Mouse (Mus musculus): ENCODE results near the gene Cx3cl1. TPM values are rescaled to one million over a fixed set of nuclear protein-coding genes. Genes with fewer than 3 reads are reported as not detected.
A peak's percentile ranks its signal among the peaks of the same experiment; 100 is the strongest.

Cx3cl1 gene
- 100 to 1,000 TPM; 396 to 397 TPM for total RNA-seq (2021)
- long read RNA-seq, experiment 1, transcript Cx3cl1-201 (3 exons, 3,315 nt) = major isoform, 415 of 631 reads
- long read RNA-seq, experiment 1, partial matches to known transcripts = 1 of 631 reads
- long read RNA-seq, experiment 1, other reads (novel, unspliced or antisense) = 212 of 631 reads
- long read RNA-seq, experiment 2, transcript Cx3cl1-201 (3 exons, 3,315 nt) = major isoform, 553 of 853 reads
- long read RNA-seq, experiment 2, partial matches to known transcripts = 1 of 853 reads
- long read RNA-seq, experiment 2, other reads (novel, unspliced or antisense) = 295 of 853 reads

DNA sequence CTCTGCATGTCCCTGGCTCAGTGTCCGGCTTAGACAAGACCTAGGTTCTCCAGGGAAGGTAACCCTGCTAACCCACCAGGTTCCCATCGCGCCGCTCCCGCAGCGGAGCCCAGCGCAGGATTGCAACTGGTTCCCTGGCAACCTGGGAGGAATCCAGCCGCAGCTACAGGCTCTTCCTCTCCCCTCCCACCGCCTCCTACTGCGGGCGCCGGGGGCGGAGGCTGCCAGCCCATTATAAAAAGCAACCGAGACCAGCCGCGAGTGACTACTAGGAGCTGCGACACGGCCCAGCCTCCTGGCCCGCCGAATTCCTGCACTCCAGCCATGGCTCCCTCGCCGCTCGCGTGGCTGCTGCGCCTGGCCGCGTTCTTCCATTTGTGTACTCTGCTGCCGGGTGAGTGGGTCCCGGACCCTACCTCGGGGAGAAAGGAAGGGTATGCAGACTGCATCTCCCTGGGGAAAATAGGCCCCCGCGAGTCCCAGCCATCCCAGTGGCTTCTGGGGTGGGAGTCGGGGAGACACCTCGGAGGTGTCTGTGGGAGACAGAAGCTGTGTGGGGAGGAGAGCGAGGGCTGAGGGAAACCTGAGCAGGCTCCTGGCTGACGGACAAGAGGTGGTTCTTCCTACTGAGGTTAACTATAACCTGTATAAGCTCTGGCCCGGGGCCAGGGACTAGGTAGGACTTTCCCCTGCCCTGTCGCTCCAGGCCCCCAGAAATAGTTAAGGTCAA is at the start of gene Cx3cl1:
TSS of gene Cx3cl1 (plus strand) at position 69 of the 730 bp plus-strand sequence.
- Histone ChIP-seq H3K4me3 (peak within 1 kb of the TSS; percentile 74), H3K27ac (peak within 1 kb of the TSS; percentile 99)
- peak; percentile 85 to 91 for DNase-seq (ENCODE audit: low spot score in 2 of 2)
- no peak for TF ChIP-seq CTCF (conservative IDR thresholded peaks at IDR 0.05)

DNA sequence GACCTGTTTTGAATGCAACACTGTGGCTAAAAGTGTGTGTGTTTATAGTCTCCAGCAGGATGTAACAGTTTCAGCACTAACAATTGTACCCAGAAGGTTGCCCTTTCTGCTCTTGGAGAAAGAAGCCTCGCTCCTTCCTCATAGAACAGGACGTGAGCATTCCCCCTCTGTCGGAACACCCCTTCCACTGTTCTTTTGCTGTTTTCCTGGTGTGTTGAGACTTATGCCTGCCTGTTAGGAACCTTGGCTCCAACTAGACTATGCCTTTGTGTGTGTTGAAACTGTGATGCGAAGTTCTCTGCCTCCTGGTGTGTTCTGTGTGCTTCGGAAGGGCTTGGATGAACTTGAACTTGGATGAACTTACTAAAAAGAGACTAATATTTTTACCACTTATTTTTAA is 45.8 kb upstream of the Cx3cl1 start:
- no peak for DNase-seq (ENCODE audit: low spot score in 2 of 2)
- Histone ChIP-seq H3K4me3 (no peak overlapping the region), H3K27ac (no peak overlapping the region)
- TF ChIP-seq CTCF (conservative IDR thresholded peaks at IDR 0.05) = no peak

DNA sequence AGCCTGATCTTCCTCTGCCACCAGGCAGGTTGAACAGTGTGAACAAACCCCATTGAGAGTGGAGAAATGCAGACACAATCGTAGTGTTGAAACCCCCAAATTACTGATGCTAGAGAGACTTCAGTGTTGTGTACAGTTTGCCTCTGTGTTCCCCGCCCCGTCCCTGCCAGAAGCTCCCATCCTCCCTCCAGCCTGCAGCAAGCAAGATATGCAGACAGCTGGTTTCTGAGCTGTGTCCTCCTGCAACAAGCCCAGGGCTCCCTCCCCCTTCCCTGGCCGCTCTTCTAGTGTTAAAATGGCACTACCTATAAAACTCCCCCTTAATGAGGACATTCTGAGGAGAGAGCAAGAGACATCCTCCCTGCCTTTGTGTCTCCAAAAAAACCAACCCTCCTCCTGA is 42.5 kb upstream of the Cx3cl1 start:
- DNase-seq (ENCODE audit: low spot score in 2 of 2) = no peak

DNA sequence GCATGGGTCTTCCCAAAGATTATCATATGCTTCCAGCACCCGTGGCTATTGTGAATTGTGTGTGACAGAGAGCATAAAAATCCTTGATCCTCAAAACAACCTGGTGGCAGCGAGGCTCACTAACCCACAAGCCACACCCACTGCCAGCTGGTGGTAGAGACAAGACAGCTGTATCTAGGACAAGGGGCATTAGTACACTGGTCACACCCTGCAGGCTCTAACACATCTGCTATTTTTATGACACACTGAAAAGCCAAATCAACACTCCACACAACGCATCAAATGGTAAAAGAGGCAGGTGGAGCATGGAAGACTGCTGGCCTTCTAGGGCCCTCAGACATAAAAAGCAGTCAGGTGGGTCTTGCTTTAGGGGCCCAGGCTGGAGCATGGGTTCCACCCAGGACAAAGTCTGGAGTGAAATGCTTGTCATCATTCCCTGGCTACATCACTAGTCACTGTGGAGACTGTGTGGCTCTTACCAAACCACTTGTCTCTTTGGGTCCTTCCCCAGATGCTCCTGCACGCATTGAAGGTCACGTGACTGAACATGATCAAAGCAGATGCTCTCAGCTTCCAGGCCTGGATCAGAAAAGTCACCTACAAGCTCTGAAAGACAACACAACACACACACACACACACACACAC is 37.9 kb upstream of the Cx3cl1 start:
- DNase-seq (ENCODE audit: low spot score in 2 of 2) = no peak
- no peak for TF ChIP-seq CTCF (conservative IDR thresholded peaks at IDR 0.05)
- H3K4me3 ChIP-seq = no peak overlapping the region
- no peak overlapping the region for H3K27ac ChIP-seq

More for the DNA sequence above, 42.5 kb upstream of the Cx3cl1 start:
- no peak overlapping the region for H3K27ac ChIP-seq
- no peak overlapping the region for H3K4me3 ChIP-seq
- TF ChIP-seq CTCF (conservative IDR thresholded peaks at IDR 0.05) = no peak

DNA sequence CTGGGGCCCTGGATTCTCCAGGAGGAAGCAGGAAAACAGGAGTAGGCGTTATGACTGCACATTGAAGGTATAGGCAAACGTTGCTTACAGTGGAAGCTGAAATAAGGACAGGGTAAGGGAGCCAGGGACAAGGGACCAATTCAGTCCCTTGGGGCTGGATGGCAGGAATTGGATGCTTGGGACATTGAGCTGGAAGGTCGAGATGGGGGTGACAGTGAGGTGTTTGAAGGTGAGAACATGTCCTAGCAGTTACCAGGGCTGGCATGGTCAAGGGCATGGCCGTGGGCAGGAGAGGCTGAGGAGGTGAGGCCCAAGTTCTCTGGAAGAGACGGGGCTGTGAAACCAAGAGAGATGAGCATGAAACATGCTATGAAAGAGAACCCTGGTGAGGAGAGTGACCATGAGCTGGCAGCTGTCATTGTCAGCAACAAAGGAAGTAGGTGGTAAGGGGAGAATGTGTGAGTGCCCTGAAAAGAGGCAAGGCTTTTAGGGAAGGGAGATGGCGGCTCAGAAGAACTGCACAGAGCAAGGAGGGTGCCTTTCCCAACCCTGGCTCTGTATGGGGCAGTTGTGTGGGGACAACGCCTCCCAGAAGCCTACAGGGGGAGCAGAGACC is 37.0 kb upstream of the Cx3cl1 start:
- no peak for DNase-seq (ENCODE audit: low spot score in 2 of 2)
- TF ChIP-seq CTCF (conservative IDR thresholded peaks at IDR 0.05) = no peak
- no peak overlapping the region for H3K4me3 ChIP-seq
- no peak overlapping the region for H3K27ac ChIP-seq

DNA sequence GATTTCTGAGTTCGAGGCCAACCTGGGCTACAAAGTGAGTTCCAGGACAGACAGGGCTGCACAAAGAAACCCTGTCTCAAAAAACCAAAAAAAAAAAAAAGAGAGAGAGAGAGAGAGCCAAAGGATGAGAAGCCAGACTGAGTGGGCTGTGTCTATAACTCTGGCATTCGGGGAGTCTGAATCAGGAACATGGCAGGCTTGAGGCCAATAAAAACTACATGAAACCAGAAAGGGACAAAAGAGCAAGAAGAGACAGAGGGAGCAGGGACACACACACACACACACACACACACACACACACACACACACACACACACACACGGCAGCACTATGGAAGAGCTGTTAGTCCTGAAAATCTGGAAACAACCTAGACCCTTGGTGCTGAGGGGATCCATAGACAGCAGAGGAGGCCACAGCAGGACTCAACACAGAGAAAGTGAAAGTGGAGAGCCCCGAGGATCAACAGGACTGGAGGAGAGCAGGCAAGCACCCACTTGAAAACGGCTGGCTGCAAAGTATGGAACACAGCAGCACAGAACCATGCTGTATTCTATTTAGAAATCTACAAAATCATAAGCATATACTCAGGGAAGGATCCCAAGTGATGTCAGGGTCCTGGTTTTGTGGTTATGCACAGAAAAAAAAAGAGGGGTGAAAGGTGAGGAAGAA is 36.2 kb upstream of the Cx3cl1 start:
- no peak overlapping the region for H3K27ac ChIP-seq
- TF ChIP-seq CTCF (conservative IDR thresholded peaks at IDR 0.05) = no peak
- DNase-seq (ENCODE audit: low spot score in 2 of 2) = no peak
- no peak overlapping the region for H3K4me3 ChIP-seq

DNA sequence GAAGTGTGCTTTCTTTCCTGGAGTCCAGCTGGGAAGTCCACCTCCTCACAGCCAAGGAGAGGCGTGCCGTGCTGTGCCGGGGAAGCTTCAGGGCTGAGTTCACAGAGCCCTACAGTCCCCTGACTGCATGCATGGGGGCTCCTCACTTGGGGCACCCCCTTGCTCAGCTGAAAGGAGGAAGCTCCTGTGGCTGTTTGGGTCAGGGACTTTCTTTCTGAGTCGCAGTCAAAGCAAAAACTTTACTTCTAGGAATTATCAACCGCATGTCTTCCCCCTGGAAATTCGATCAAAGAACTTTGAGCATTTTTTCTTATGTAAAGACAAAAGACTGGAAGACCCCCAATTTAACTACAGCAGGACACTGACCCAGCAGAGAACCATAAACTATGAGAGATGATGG is 32.0 kb upstream of the Cx3cl1 start:
- DNase-seq (ENCODE audit: low spot score in 2 of 2) = no peak
- H3K4me3 ChIP-seq = no peak overlapping the region
- TF ChIP-seq CTCF (conservative IDR thresholded peaks at IDR 0.05) = no peak
- H3K27ac ChIP-seq = no peak overlapping the region

DNA sequence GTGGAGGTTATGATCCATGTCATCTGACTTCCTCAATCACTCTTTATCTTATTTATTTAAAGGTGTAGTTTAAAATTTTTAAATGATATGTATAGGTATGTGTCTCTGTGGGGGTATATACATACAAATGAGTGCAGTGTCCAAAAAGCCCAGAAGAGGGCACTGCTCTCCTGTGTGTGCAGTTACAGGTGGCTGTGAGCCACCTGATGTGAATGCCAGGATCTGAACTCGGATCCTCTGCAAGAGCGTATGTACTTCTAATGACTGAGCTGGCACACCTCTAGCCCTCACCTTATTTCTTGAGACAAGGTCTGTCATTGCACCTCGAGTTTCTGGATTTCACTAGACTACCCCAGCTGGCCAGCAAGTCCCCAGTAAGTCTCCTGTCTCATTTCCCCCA is 31.2 kb upstream of the Cx3cl1 start:
- Histone ChIP-seq H3K4me3 (no peak overlapping the region), H3K27ac (no peak overlapping the region)
- peak; percentile 35 for TF ChIP-seq CTCF (conservative IDR thresholded peaks at IDR 0.05)
- no peak for DNase-seq (ENCODE audit: low spot score in 2 of 2)

DNA sequence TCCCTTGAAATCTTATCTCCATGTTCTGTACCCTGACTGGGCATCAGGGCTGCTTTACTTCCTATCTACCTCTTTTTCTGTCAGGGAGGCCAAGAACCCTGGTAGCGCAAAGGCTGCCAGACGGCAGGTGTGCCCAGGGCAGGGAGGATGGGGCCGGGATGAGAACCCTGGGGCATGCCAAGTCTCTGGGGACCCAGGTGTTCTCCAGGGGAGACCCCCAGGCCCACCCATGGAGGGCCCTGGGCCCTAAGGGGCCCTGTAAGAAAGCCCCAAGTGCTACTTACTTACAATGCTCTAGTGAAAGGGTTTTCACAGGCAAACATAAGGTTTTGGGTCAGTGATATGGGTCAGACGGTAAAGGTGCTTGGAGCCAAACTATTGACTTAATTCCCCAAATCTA is 30.1 kb upstream of the Cx3cl1 start:
- Histone ChIP-seq H3K4me3 (no peak overlapping the region), H3K27ac (no peak overlapping the region)
- no peak for TF ChIP-seq CTCF (conservative IDR thresholded peaks at IDR 0.05)
- DNase-seq (ENCODE audit: low spot score in 2 of 2) = no peak

DNA sequence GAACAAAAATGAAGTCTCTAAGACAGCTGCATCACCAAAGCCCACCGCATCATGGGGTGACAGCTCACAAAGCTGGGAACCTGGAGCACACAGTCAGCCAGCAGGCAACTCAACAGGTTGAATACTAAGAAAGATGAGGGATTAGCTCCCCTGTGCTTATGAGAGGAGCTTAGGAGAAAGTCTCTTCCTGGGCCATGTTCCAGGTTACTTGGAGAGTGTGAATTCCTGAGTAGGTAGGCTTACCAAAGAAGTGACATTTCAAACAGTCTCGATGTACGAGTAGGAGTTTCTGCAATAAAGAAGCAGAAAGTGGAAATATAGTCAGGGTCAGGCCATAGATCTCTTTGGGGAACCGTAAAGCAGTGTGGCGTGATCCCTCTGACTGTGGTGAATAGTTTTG is 27.3 kb upstream of the Cx3cl1 start:
- H3K4me3 ChIP-seq = no peak overlapping the region
- TF ChIP-seq CTCF (conservative IDR thresholded peaks at IDR 0.05) = no peak
- DNase-seq (ENCODE audit: low spot score in 2 of 2) = no peak

DNA sequence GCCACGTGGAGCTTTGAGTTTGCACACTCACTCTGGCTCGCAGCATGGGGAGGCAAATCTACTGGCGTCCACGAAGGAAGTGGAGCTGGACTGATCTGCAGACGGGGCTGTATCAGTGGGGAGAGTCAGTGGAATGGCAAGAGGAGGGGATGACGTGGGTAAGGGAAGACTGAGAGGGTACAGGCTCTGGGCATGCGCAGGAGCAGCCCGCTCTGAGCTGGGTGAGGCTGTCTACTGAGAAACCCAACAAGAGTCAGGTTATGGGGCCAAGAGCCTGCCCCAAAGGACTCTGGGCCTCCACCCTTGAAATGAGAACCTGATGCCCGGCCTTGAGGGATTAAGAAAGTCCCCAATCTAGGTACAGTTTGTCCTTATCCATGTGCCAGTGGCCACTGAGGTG is 26.8 kb upstream of the Cx3cl1 start:
- DNase-seq (ENCODE audit: low spot score in 2 of 2) = no peak
- no peak for TF ChIP-seq CTCF (conservative IDR thresholded peaks at IDR 0.05)
- H3K4me3 ChIP-seq = no peak overlapping the region
- H3K27ac ChIP-seq = no peak overlapping the region

More for the DNA sequence above, 27.3 kb upstream of the Cx3cl1 start:
- no peak overlapping the region for H3K27ac ChIP-seq

DNA sequence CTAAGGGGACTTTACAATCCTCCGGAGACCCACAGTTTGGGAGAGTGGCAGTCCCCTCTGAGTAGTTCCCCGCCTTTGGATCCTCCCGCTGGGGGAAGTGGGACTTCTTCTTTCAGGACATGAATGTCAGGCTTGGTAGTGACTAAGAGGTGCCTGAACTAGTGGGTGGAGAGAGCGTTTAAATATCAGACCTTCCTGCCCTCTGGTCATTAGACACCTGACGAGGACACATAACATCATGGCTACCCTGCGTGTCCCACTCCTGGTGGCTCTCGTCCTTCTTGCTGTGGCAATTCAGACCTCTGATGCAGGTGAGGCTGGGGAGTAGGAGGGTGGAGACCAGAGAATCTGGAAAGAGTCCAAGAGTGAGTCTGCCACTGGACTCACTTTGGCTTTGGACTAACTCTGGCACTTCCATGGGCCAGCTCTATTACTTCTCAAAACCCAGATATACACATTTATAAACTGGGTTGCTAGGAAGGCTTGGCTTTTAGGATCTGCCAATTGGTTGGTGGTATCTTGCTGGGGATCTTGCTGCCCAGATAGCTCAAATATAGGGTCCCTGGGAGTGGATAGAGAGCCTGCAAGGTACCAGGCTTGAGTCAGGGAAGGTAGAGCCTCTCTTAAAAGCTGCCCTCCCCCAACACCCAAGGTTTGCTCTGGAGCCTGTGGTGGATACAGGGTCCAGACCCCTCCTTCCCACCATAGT is 26.2 kb upstream of the Cx3cl1 start, which contains the start of gene Ccl22:
TSS of gene Ccl22 (plus strand) at position 115 of the 709 bp plus-strand sequence.
- H3K27ac ChIP-seq = no peak within 1 kb of the TSS
- H3K4me3 ChIP-seq = no peak within 1 kb of the TSS
- TF ChIP-seq CTCF (conservative IDR thresholded peaks at IDR 0.05) = no peak
- no peak for DNase-seq (ENCODE audit: low spot score in 2 of 2)

Data from layer of hippocampus, adult 2 months (tissue).